Mouse (Mus musculus): ENCODE measurements at regions not wholly inside any gene's neighbourhood (a gene's known extent, or its start where the extent isn't known, plus 50 kb on each side); places are given as distances from the start of the nearest gene placed in this dataset.

DNA sequence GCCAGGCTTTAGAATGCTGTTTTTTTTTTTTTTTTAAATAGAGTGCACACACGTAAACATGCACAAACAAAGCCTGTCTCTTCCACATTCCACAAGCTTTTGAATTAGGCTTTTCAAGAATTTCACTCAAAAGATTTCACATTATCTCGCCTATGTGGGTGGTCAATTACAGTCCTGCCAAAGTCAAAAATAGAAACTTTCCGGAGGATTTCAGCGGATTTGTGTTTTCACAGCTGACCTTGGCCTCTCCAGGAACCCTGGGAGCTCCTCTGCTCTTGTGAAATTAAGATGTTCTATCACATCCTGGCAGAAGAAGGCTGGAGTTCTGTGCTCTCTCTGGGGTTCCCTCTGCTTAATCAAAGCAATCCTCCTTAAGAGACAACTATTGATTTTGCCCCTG lies 360.9 kb upstream of the Tenm4 start:
- Histone ChIP-seq H3K9me3 (ENCODE audit: control insufficient read depth, low read length) (no peaks in the 10 kb centered on the region), H3K9ac (ENCODE audit: low read length) (no peak overlapping the region), H3K4me2 (ENCODE audit: low read depth, low read length, severe bottlenecking) (no peak overlapping the region), H3K36me3 (ENCODE audit: control insufficient read depth, insufficient read depth, low read length) (no peaks in the 10 kb centered on the region), H3K27ac (ENCODE audit: low read depth, low read length) (no peak overlapping the region), H3K4me3 (ENCODE audit: low read depth, low read length) (no peak overlapping the region), H3K27me3 (ENCODE audit: control insufficient read depth, insufficient read depth, low read length) (no peaks in the 10 kb centered on the region), H3K4me1 (replicated peaks; ENCODE audit: control insufficient read depth, insufficient read depth, low read length) (peaks cover 6% of the 10 kb centered on the region; the same call in 1 of the 2 replicates)
- ATAC-seq (replicated peaks; ENCODE audit: low FRiP score) (no peak), DNase-seq (ENCODE audit: low spot score) (no peak)
- WGBS = 11% methylated on average over 4 of the region's 4 CpGs

DNA sequence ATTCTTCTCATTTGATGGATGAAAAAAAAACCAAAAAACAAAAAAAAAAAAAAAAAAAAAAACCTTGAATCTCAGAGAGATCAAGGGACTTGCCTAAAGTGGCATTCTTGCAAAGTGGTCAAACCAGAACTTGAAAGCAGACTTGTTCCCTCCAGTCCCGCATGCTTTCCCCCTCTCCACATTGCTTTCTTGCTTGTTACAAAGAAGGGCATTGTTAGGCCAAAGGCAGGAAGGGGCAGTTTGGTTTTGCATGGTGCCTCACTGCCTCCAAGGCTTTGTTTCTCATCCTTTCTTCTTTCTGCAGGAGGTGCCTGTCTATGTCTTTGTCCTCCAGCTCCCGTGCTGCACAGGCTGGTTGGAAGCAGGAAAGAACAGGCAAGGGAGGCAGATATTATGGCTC lies 356.2 kb upstream of the Tenm4 start:
- H3K27me3 ChIP-seq (ENCODE audit: control insufficient read depth, insufficient read depth, low read length) = no peaks in the 10 kb centered on the region
- no peak overlapping the region for H3K9ac ChIP-seq (ENCODE audit: low read length)
- H3K4me2 ChIP-seq (ENCODE audit: low read depth, low read length, severe bottlenecking) = no peak overlapping the region
- H3K36me3 ChIP-seq (ENCODE audit: control insufficient read depth, insufficient read depth, low read length) = no peaks in the 10 kb centered on the region
- H3K9me3 ChIP-seq (ENCODE audit: control insufficient read depth, low read length) = no peaks in the 10 kb centered on the region
- no peak for DNase-seq (ENCODE audit: low spot score)
- WGBS = 4% methylated on average over 2 of the region's 2 CpGs
- peaks cover 3% of the 10 kb centered on the region; the same call in 1 of the 2 replicates for H3K4me1 ChIP-seq (replicated peaks; ENCODE audit: control insufficient read depth, insufficient read depth, low read length)
- peak; percentile 44; the same call in 1 of the 2 replicates for ATAC-seq (replicated peaks; ENCODE audit: low FRiP score)
- H3K27ac ChIP-seq (ENCODE audit: low read depth, low read length) = no peak overlapping the region
- H3K4me3 ChIP-seq (ENCODE audit: low read depth, low read length) = no peak overlapping the region

DNA sequence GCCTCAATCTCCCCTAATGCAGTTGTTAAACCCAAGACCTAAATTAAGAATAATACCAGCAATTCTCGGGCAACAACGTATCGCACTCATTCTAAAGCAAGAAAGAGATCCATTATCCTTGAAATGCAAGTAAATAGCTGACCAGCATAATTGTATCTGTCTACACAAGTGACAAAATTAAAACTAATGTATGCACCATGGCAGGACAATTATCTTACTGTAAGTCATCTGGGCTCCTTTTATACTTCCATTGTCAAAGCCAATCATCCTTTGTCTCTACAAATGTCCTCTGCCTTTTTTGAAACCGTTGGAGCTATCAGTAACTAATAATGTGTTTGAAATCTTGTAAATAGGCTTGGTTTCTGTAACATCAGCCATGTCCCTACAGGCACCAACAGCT lies 347.5 kb upstream of the Tenm4 start:
- no peak overlapping the region for H3K4me3 ChIP-seq (ENCODE audit: low read depth, low read length)
- H3K4me1 ChIP-seq (replicated peaks; ENCODE audit: control insufficient read depth, insufficient read depth, low read length) = no peaks in the 10 kb centered on the region
- DNase-seq (ENCODE audit: low spot score) (no peak), ATAC-seq (replicated peaks; ENCODE audit: low FRiP score) (no peak)
- no peaks in the 10 kb centered on the region for H3K27me3 ChIP-seq (ENCODE audit: control insufficient read depth, insufficient read depth, low read length)
- WGBS = 80% methylated on average over 4 of the region's 4 CpGs
- H3K4me2 ChIP-seq (ENCODE audit: low read depth, low read length, severe bottlenecking) = no peak overlapping the region
- no peaks in the 10 kb centered on the region for H3K36me3 ChIP-seq (ENCODE audit: control insufficient read depth, insufficient read depth, low read length)
- H3K27ac ChIP-seq (ENCODE audit: low read depth, low read length) = no peak overlapping the region
- H3K9ac ChIP-seq (ENCODE audit: low read length) = no peak overlapping the region
- no peaks in the 10 kb centered on the region for H3K9me3 ChIP-seq (ENCODE audit: control insufficient read depth, low read length)

DNA sequence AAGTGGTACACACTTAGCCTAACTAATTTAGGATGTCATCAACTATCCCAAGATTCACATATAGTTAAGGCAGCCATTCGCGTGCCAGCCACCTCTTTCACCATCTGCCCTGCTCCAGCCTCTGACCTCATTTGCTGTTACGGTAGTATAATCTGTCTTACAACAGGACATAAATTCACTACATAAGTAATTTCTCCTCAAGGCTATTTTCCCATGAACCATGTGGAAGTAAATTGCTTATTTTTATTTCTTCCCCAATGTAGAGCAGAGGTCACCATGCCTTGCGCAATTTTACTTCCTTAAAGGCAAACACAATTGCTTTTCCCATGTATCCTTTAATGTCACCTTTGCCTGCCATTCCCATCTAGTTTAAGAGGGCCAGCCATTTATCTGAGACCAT lies 341.2 kb upstream of the Tenm4 start:
- Histone ChIP-seq H3K9ac (ENCODE audit: low read length) (no peak overlapping the region), H3K27me3 (ENCODE audit: control insufficient read depth, insufficient read depth, low read length) (no peaks in the 10 kb centered on the region), H3K4me3 (ENCODE audit: low read depth, low read length) (no peak overlapping the region), H3K36me3 (ENCODE audit: control insufficient read depth, insufficient read depth, low read length) (no peaks in the 10 kb centered on the region), H3K27ac (ENCODE audit: low read depth, low read length) (no peak overlapping the region), H3K4me1 (replicated peaks; ENCODE audit: control insufficient read depth, insufficient read depth, low read length) (peaks cover 3% of the 10 kb centered on the region; the same call in 1 of the 2 replicates), H3K9me3 (ENCODE audit: control insufficient read depth, low read length) (no peaks in the 10 kb centered on the region), H3K4me2 (ENCODE audit: low read depth, low read length, severe bottlenecking) (no peak overlapping the region)
- ATAC-seq (replicated peaks; ENCODE audit: low FRiP score) = no peak
- WGBS = 96% methylated on average over 4 of the region's 4 CpGs
- no peak for DNase-seq (ENCODE audit: low spot score)

DNA sequence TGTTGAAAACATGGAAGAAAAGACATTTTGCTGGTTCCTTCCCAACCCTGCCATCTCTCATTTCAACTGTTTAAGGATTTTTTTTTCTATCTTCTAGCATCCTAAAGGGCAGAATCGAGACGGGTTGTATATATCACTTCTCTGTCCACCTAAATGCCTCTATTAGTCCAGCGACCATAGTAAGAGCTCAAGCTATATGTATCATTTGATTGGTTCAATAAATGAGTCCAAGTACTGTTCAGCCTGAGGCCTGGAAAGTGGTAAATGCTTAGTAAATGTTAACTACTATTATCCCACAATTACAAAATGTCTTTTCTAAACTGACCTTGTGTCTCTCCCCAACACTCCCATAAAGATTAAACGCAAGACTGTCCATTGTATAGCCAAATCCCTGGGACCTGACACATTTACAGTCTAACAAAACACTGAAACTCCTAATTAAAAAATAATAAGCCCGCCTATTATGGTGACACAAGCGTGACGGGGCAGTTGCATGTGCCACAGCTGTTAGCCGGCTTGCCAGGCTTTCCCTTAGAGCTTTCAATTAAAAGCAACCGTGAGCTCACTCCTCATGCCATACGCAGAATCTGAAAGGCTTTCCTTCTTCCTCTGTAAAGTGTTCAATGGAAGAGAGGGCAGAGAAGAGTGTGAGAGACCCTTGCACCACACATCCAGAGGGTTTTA lies 336.7 kb upstream of the Tenm4 start:
- Histone ChIP-seq H3K36me3 (ENCODE audit: control insufficient read depth, insufficient read depth, low read length) (no peaks in the 10 kb centered on the region), H3K27ac (ENCODE audit: low read depth, low read length) (no peak overlapping the region), H3K27me3 (ENCODE audit: control insufficient read depth, insufficient read depth, low read length) (no peaks in the 10 kb centered on the region), H3K4me1 (replicated peaks; ENCODE audit: control insufficient read depth, insufficient read depth, low read length) (peaks cover 3% of the 10 kb centered on the region; the same call in 1 of the 2 replicates), H3K9me3 (ENCODE audit: control insufficient read depth, low read length) (no peaks in the 10 kb centered on the region), H3K4me2 (ENCODE audit: low read depth, low read length, severe bottlenecking) (no peak overlapping the region), H3K9ac (ENCODE audit: low read length) (no peak overlapping the region), H3K4me3 (ENCODE audit: low read depth, low read length) (no peak overlapping the region)
- peak; percentile 57 for DNase-seq (ENCODE audit: low spot score)
- 59% methylated on average over 10 of the region's 10 CpGs for WGBS
- peak; percentile 78 for ATAC-seq (replicated peaks; ENCODE audit: low FRiP score)

DNA sequence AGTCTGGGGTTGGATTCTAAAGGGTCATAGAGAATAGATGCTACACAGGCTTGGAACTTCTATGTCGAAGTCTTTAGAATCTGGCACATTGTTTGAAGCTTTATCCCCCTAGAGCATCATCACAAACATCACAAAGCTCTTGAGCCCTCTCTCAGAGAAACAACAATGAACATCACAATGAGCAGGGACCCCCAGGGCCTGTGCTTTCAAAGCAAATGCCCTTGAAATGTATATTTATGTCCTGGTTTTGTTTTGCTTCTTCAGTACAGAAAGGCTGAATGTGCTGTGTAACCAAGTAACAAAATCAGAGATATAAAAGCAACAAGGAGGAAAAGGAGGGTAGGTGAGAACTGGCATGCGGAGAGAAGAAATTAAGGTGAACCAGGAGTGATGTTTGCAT lies 330.6 kb upstream of the Tenm4 start:
- WGBS = 47% methylated on average over 2 of the region's 2 CpGs
- Histone ChIP-seq H3K4me3 (ENCODE audit: low read depth, low read length) (no peak overlapping the region), H3K9me3 (ENCODE audit: control insufficient read depth, low read length) (no peaks in the 10 kb centered on the region), H3K9ac (ENCODE audit: low read length) (no peak overlapping the region), H3K4me1 (replicated peaks; ENCODE audit: control insufficient read depth, insufficient read depth, low read length) (no peaks in the 10 kb centered on the region), H3K36me3 (ENCODE audit: control insufficient read depth, insufficient read depth, low read length) (no peaks in the 10 kb centered on the region), H3K27ac (ENCODE audit: low read depth, low read length) (no peak overlapping the region), H3K27me3 (ENCODE audit: control insufficient read depth, insufficient read depth, low read length) (no peaks in the 10 kb centered on the region), H3K4me2 (ENCODE audit: low read depth, low read length, severe bottlenecking) (no peak overlapping the region)
- no peak; the same call in 1 of the 2 replicates for ATAC-seq (replicated peaks; ENCODE audit: low FRiP score)
- no peak for DNase-seq (ENCODE audit: low spot score)

DNA sequence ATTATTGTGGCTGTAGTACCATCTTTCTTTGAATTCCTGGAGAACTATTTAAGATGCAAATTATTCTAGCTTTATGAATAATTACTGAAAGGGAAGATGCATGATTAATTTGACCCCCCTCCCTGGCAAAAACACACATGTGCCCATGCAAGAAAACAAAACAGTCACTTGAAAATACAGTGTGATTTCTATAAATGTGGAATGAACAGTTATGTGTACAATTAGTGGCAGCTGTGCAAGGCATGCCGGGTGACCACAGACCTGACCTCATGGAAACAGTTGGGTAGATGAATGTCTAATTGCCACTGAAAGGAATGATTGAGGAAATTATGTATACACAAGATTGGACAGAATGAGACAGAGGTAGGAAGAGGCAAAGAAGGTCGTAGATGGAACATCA lies 321.2 kb upstream of the Tenm4 start:
- Histone ChIP-seq H3K4me2 (ENCODE audit: low read depth, low read length, severe bottlenecking) (no peak overlapping the region), H3K9ac (ENCODE audit: low read length) (no peak overlapping the region), H3K4me1 (replicated peaks; ENCODE audit: control insufficient read depth, insufficient read depth, low read length) (no peaks in the 10 kb centered on the region), H3K27me3 (ENCODE audit: control insufficient read depth, insufficient read depth, low read length) (no peaks in the 10 kb centered on the region), H3K36me3 (ENCODE audit: control insufficient read depth, insufficient read depth, low read length) (no peaks in the 10 kb centered on the region), H3K27ac (ENCODE audit: low read depth, low read length) (no peak overlapping the region), H3K9me3 (ENCODE audit: control insufficient read depth, low read length) (no peaks in the 10 kb centered on the region), H3K4me3 (ENCODE audit: low read depth, low read length) (no peak overlapping the region)
- no peak for ATAC-seq (replicated peaks; ENCODE audit: low FRiP score)
- WGBS = 89% methylated on average over 2 of the region's 2 CpGs
- no peak for DNase-seq (ENCODE audit: low spot score)

DNA sequence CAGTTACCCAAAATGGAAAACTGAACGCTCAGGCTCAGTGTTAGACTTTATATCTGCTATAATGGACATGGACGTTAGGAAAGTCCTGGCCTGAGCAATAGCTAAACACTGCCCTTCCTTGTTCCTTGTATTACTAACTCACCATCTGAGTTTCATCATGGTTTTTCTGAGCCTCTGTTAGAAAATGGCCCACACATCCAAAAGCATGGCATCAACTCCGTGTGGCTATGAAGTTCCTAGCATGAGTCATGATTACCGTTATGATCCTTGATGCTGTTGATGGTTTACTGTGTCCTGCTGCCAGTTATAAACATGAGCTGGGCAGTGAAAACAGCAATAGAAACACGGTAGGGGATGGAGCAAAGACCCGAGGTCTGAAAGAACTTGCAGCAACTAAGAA lies 318.4 kb upstream of the Tenm4 start:
- no peaks in the 10 kb centered on the region for H3K27me3 ChIP-seq (ENCODE audit: control insufficient read depth, insufficient read depth, low read length)
- H3K4me1 ChIP-seq (replicated peaks; ENCODE audit: control insufficient read depth, insufficient read depth, low read length) = no peaks in the 10 kb centered on the region
- no peak for DNase-seq (ENCODE audit: low spot score)
- H3K27ac ChIP-seq (ENCODE audit: low read depth, low read length) = no peak overlapping the region
- WGBS = 82% methylated on average over 6 of the region's 6 CpGs
- H3K4me2 ChIP-seq (ENCODE audit: low read depth, low read length, severe bottlenecking) = no peak overlapping the region
- no peaks in the 10 kb centered on the region for H3K36me3 ChIP-seq (ENCODE audit: control insufficient read depth, insufficient read depth, low read length)
- H3K4me3 ChIP-seq (ENCODE audit: low read depth, low read length) = no peak overlapping the region
- no peak overlapping the region for H3K9ac ChIP-seq (ENCODE audit: low read length)
- no peak for ATAC-seq (replicated peaks; ENCODE audit: low FRiP score)
- no peaks in the 10 kb centered on the region for H3K9me3 ChIP-seq (ENCODE audit: control insufficient read depth, low read length)

DNA sequence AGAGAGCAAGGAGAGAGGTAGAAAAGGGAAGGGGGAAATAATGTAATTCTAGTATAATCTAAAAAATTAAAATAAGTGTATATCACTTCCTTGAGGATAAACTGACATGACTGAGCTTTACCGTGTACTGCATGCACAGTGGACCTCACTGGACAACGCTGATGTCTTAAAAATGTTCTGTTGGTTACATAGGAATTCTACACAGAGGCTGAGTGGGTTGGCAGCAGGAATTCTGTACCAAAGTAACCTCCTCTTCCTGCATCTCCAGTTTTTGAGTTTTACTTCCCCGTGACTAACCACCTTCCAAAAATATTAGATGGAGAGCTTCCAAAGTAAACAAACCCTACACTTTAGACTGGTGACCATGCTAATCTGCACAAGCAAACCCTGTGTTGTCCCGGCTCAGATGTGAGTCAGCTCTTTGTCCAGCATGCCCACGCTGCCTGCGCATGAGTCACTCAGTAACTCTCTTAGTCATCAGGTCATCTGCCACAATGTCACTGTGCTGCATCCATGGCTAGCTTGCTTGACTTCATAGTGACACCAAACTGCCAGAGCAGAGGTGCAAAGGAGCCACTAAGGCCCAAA lies 317.7 kb upstream of the Tenm4 start:
- no peak overlapping the region for H3K4me2 ChIP-seq (ENCODE audit: low read depth, low read length, severe bottlenecking)
- H3K27me3 ChIP-seq (ENCODE audit: control insufficient read depth, insufficient read depth, low read length) = no peaks in the 10 kb centered on the region
- no peak overlapping the region for H3K4me3 ChIP-seq (ENCODE audit: low read depth, low read length)
- H3K27ac ChIP-seq (ENCODE audit: low read depth, low read length) = no peak overlapping the region
- H3K9ac ChIP-seq (ENCODE audit: low read length) = no peak overlapping the region
- DNase-seq (ENCODE audit: low spot score) = no peak
- H3K36me3 ChIP-seq (ENCODE audit: control insufficient read depth, insufficient read depth, low read length) = no peaks in the 10 kb centered on the region
- WGBS = 88% methylated on average over 6 of the region's 6 CpGs
- no peaks in the 10 kb centered on the region for H3K9me3 ChIP-seq (ENCODE audit: control insufficient read depth, low read length)
- H3K4me1 ChIP-seq (replicated peaks; ENCODE audit: control insufficient read depth, insufficient read depth, low read length) = no peaks in the 10 kb centered on the region
- no peak for ATAC-seq (replicated peaks; ENCODE audit: low FRiP score)

Measured in forebrain, embryonic 11.5 days (tissue).